Mouse (Mus musculus) bone marrow, adult 2 months (tissue): ENCODE measurements around the gene Ecm2.

Experiments used
- CTCF ChIP-seq: fragments of 200-500 bp; IDR thresholded peaks from 2 replicates; pipeline ENCODE4 v1.5.1; 2011; ENCODE audit warnings: low read length, control low read depth; ENCODE audit not compliant: control insufficient read depth, insufficient read depth
- POLR2A ChIP-seq: fragments of 200-500 bp; IDR thresholded peaks from 2 replicates; pipeline ENCODE4 v1.6.1; 2011; ENCODE audit warnings: low read depth, mild to moderate bottlenecking, control low read depth, low read length, borderline replicate concordance; ENCODE audit not compliant: control insufficient read depth

- TF ChIP-seq CTCF (no peak), POLR2A (no peak)
Observed at GRCm38 (mm10) chr13:49556203-49556602, 51.6 kb downstream of the Ecm2 start.
